Mouse (Mus musculus) hindbrain, embryonic 14.5 days (tissue): Measurements from ENCODE around the gene Abca1. TPM values are rescaled to one million over a fixed set of nuclear protein-coding genes. Genes with fewer than 3 reads are reported as not detected.

Source experiments
- ATAC-seq: fragments of 200-750 bp; cut with Nextera tagmentation; 2 replicates; pipeline ENCODE4 v1.8.0; 2017; ENCODE audit warnings: moderate number of reproducible peaks, mild to moderate bottlenecking, moderate TSS enrichment, moderate library complexity; ENCODE audit not compliant: low FRiP score
- DNase-seq: peaks from one replicate; pipeline ENCODE4 v3.0.0-alpha.2; 2015; ENCODE audit warnings: low spot score
- H3K27ac ChIP-seq: fragments of 300-500 bp; sonication (generic); 2 replicates; pipeline ENCODE4 v1.5.1; 2014; ENCODE audit warnings: mild to moderate bottlenecking, moderate library complexity
- H3K27me3 ChIP-seq: fragments of 300-500 bp; sonication (generic); 2 replicates; pipeline ENCODE4 v1.6.1; 2014; ENCODE audit warnings: mild to moderate bottlenecking, low read length, mixed read lengths; ENCODE audit not compliant: control insufficient read depth, insufficient read depth
- H3K36me3 ChIP-seq: fragments of 300-500 bp; sonication (generic); replicated peaks from 2 replicates; pipeline ENCODE4 v1.6.1; 2014; ENCODE audit not compliant: control insufficient read depth, insufficient read depth
- H3K4me1 ChIP-seq: fragments of 300-500 bp; sonication (generic); replicated peaks from 2 replicates; pipeline ENCODE4 v1.6.1; 2014; ENCODE audit warnings: antibody characterized with exemption, low read length, mixed read lengths; ENCODE audit not compliant: control insufficient read depth, insufficient read depth
- H3K4me2 ChIP-seq: fragments of 300-500 bp; sonication (generic); replicated peaks from 2 replicates; pipeline ENCODE4 v1.6.1; 2014; ENCODE audit warnings: mild to moderate bottlenecking, moderate library complexity
- H3K4me3 ChIP-seq: fragments of 300-500 bp; sonication (generic); replicated peaks from 2 replicates; pipeline ENCODE4 v1.5.1; 2014; ENCODE audit warnings: mild to moderate bottlenecking, low read length
- H3K9ac ChIP-seq: fragments of 300-500 bp; sonication (generic); 2 replicates; pipeline ENCODE4 v1.6.1; 2014
- H3K9me3 ChIP-seq: fragments of 300-500 bp; sonication (generic); 2 replicates; pipeline ENCODE4 v1.6.1; 2016; ENCODE audit warnings: low read length; ENCODE audit not compliant: control insufficient read depth
- WGBS: fragments of 180-500 bp; shearing (Covaris S2); extraction: QIAGEN DNeasy Blood & Tissue Kit; methylation state at CpG from one replicate; pipeline ENCODE4 v1.1.7; 2014; 5-methylcytosine and 5-hydroxymethylcytosine counted together
- polyA plus RNA-seq: library from polyadenylated mRNA; unstranded; fragments of >200 nt; fragmentation: Nextera tagmentation; extraction: Ambion mirVana; gene quantifications from 2 replicates; pipeline ENCODE4 v1.2.1, GENCODE M21; 2014

The Abca1 gene
- 17.3 and 18.8 TPM in 2 replicates for polyA plus RNA-seq

GRCm38 (mm10) chr4:53159767-53160166 is at the start of gene Abca1:
Gene Abca1 (minus strand): TSS chr4:53159895.
- no peaks in the 10 kb centered on the region for H3K36me3 ChIP-seq
- ATAC-seq (peak; percentile 97), DNase-seq (peak; percentile 86)
- H3K4me3 ChIP-seq, result peak within 1 kb of the TSS; percentile 58
- no peaks in the 10 kb centered on the region for H3K27me3 ChIP-seq
- peak within 1 kb of the TSS; percentile 63 for H3K4me2 ChIP-seq
- no peaks in the 10 kb centered on the region for H3K9me3 ChIP-seq
- WGBS, result under 1% methylated on average over 37 of the region's 37 CpGs
- no peaks in the 10 kb centered on the region for H3K4me1 ChIP-seq
- H3K9ac ChIP-seq, result peak within 1 kb of the TSS; percentile 55
- peak within 1 kb of the TSS; percentile 56 for H3K27ac ChIP-seq

DNA sequence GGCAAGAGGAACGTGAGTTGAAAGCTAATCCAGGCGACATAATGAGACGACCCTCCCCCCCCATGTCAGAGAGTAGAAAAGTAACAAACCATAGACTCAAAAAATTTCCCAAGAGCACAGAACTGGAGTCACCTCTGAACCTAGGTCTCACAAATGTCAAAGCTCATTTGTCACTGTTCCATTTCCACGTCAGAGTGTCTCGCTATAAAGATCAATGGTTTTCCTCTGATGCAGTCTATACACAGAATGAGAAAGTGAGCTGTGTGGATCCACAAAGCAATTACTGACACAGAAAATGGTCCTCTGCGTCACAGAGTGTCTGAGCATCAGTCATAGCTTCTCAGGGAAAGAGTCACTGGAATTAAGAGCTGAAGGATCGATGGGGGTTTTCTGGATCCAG is 44.8 kb upstream of the Abca1 start:
- Histone ChIP-seq H3K27ac (no peak overlapping the region), H3K4me3 (no peak overlapping the region), H3K27me3 (no peaks in the 10 kb centered on the region), H3K4me1 (0 out of 2 replicates have a peak, but pooled peaks cover 3% of the 10 kb centered on the region), H3K4me2 (no peak overlapping the region), H3K9me3 (no peaks in the 10 kb centered on the region), H3K9ac (no peak overlapping the region), H3K36me3 (no peaks in the 10 kb centered on the region)
- no peak for ATAC-seq
- WGBS, result 56% methylated on average over 7 of the region's 7 CpGs
- DNase-seq, result no peak

GRCm38 (mm10) chr4:53203595-53204400 is 44.1 kb upstream of the Abca1 start:
- no peaks in the 10 kb centered on the region for H3K9me3 ChIP-seq
- no peak overlapping the region for H3K4me2 ChIP-seq
- no peaks in the 10 kb centered on the region for H3K27me3 ChIP-seq
- H3K36me3 ChIP-seq, result no peaks in the 10 kb centered on the region
- 59% methylated on average over 15 of the region's 15 CpGs for WGBS
- no peak for DNase-seq
- no peak overlapping the region for H3K4me3 ChIP-seq
- 0 out of 2 replicates have a peak, but pooled peaks cover 3% of the 10 kb centered on the region for H3K4me1 ChIP-seq
- H3K9ac ChIP-seq, result no peak overlapping the region
- no peak overlapping the region for H3K27ac ChIP-seq
- no peak for ATAC-seq

GRCm38 (mm10) chr4:53200276-53200675 is 40.6 kb upstream of the Abca1 start:
- peaks cover 10% of the 10 kb centered on the region; the same call in 1 of the 2 replicates for H3K4me1 ChIP-seq
- H3K27ac ChIP-seq, result no peak overlapping the region
- no peaks in the 10 kb centered on the region for H3K36me3 ChIP-seq
- ATAC-seq (no peak), DNase-seq (no peak)
- no peaks in the 10 kb centered on the region for H3K9me3 ChIP-seq
- H3K9ac ChIP-seq, result no peak overlapping the region
- H3K27me3 ChIP-seq, result no peaks in the 10 kb centered on the region
- WGBS, result 96% methylated on average over 1 of the region's 1 CpGs
- H3K4me3 ChIP-seq, result no peak overlapping the region
- no peak overlapping the region for H3K4me2 ChIP-seq

- H3K4me2 ChIP-seq, result no peak overlapping the region
- ATAC-seq, result no peak
- H3K4me3 ChIP-seq, result no peak overlapping the region
- H3K27me3 ChIP-seq, result no peaks in the 10 kb centered on the region
- no peaks in the 10 kb centered on the region for H3K36me3 ChIP-seq
- H3K9ac ChIP-seq, result no peak overlapping the region
- H3K27ac ChIP-seq, result no peak overlapping the region
- H3K9me3 ChIP-seq, result no peaks in the 10 kb centered on the region
- no peak for DNase-seq
- WGBS, result 87% methylated on average over 4 of the region's 4 CpGs
- peaks cover 7% of the 10 kb centered on the region; the same call in 1 of the 2 replicates for H3K4me1 ChIP-seq
Observed at GRCm38 (mm10) chr4:53197842-53198241, 38.1 kb upstream of the Abca1 start.

DNA sequence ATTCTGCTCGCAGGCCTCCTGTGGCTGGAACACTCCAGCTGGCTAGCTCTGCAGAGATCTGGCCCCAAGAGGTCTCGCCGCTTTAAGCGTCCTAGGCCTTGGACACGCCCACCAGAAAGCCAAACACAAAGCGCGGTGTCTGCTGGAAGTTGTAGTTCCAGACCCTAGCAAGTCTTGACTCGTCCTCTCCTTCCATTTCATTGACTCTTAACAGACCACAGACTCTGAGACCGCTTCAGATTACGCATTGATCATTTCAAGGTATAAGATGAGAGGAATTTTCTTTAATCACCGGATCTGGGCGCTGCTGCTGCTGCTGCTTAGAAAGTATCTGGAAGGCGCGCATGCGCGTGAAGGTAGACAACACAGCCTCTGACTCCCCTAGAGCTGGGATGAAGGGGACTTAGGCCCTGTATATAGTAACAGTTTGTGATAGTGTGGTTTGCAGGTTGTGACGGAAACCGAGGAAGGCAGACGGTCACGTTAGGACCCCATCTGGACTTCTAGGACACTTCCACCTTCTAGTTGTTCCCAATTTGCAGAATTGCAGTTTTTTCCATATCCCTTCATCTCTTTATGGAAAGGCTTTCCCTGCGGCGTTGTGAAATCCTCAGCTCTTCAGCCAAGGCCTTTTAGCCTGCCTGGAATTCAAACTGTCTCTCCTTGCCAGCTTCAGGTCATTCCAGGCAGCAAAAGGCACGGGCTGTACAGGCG is 36.5 kb upstream of the Abca1 start:
- peak; percentile 97 for ATAC-seq
- H3K4me3 ChIP-seq, result peak overlapping the region; percentile 37
- peak overlapping the region; percentile 49 for H3K4me2 ChIP-seq
- H3K9me3 ChIP-seq, result no peaks in the 10 kb centered on the region
- H3K9ac ChIP-seq, result peak overlapping the region; percentile 26
- peaks cover 7% of the 10 kb centered on the region; the same call in 1 of the 2 replicates for H3K4me1 ChIP-seq
- 17% methylated on average over 24 of the region's 24 CpGs for WGBS
- peak overlapping the region; percentile 62; the same call in 1 of the 2 replicates for H3K27ac ChIP-seq
- DNase-seq, result peak; percentile 88
- no peaks in the 10 kb centered on the region for H3K27me3 ChIP-seq
- no peaks in the 10 kb centered on the region for H3K36me3 ChIP-seq

DNA sequence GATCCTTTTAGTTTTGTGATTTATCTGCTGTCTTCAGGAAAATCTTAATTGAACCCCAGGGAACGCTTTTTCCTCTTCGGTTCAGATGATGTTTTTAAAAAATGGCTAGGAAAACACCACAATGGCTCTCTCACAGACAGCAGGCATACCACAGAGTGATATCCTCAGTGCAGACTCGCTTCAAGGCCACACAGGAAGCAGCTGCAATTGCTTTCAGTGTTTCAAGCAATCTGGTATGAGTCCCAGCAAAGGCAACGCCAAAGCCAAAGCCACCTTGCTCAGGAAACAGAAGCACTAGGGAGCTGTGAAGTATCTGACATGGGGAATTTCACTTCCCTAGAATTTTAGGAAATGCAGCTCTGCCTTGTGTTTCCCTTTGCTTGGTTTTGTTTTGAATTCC is 27.4 kb upstream of the Abca1 start:
- no peak overlapping the region for H3K9ac ChIP-seq
- DNase-seq, result no peak
- ATAC-seq, result no peak
- H3K4me2 ChIP-seq, result no peak overlapping the region
- no peaks in the 10 kb centered on the region for H3K27me3 ChIP-seq
- H3K4me3 ChIP-seq, result no peak overlapping the region
- peak overlapping the region; percentile 62 for H3K27ac ChIP-seq
- no peaks in the 10 kb centered on the region for H3K36me3 ChIP-seq
- H3K9me3 ChIP-seq, result no peaks in the 10 kb centered on the region
- 47% methylated on average over 4 of the region's 4 CpGs for WGBS
- no peaks in the 10 kb centered on the region for H3K4me1 ChIP-seq

GRCm38 (mm10) chr4:53186573-53186972 is 26.9 kb upstream of the Abca1 start:
- Histone ChIP-seq H3K27ac (peak overlapping the region; percentile 62), H3K4me2 (no peak overlapping the region), H3K9me3 (no peaks in the 10 kb centered on the region), H3K4me3 (no peak overlapping the region), H3K27me3 (no peaks in the 10 kb centered on the region), H3K4me1 (no peaks in the 10 kb centered on the region), H3K36me3 (no peaks in the 10 kb centered on the region), H3K9ac (no peak overlapping the region)
- DNase-seq (no peak), ATAC-seq (no peak)
- WGBS, result 58% methylated on average over 4 of the region's 4 CpGs

- Histone ChIP-seq H3K36me3 (no peaks in the 10 kb centered on the region), H3K27ac (no peak overlapping the region), H3K27me3 (no peaks in the 10 kb centered on the region), H3K4me2 (no peak overlapping the region), H3K9me3 (no peaks in the 10 kb centered on the region), H3K9ac (no peak overlapping the region), H3K4me3 (no peak overlapping the region), H3K4me1 (no peaks in the 10 kb centered on the region)
- WGBS, result 92% methylated on average over 4 of the region's 4 CpGs
- no peak for DNase-seq
- no peak for ATAC-seq
Observed at GRCm38 (mm10) chr4:53186141-53186540, 26.4 kb upstream of the Abca1 start.
